Mouse (Mus musculus) right cerebral cortex, postnatal 36 days (tissue): ENCODE results near the gene Otop3.
"Not testable (repeated sequence)": the region's sequence is repeated elsewhere in the genome, so short reads cannot be mapped to it uniquely, and the experiment has no call there.

Experiments
- DNase-seq, 2 experiments: peaks; one replicate each; pipeline ENCODE4 v3.0.0; 2022; ENCODE audit warnings: low spot score in 2 of 2, mixed read lengths in 1 of 2

Otop3 gene

DNA sequence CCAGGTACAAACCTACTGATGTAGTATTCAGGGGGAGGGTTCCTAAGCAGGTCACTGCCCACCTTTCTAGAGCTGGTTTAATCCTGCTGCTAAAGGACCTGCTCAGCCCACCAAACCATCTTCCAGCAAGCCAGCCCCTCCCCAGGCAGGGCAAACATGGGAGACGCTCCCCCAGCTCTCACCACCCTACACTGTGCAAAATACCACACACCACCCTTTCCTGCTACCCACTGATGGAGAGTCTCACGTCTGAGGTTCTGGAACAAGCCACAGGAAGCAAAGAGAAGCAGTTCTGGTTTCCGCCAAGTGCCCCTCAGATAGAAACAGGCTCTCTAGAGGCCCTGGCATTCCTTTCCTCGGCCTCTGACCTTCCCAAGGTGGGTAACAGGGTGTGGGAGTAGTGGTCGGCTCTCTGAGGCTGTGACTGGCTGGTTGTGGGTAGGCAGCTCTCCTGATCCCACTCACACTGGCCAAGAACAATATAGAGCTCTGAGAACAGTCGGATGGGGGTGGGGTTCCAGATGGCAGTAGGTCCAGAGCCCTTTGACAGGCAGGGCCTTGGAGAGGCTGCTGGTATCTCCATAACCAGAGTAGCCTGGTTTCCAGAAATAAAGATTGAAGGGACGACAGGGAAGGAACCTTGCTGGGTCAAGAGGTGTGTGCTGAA lies 31.6 kb downstream of the Otop3 start:
- DNase-seq = no peak

- DNase-seq = peak; percentile 60 to 64
These were observed 32.3 kb downstream of the Otop3 start for GRCm38 (mm10) chr11:115366706-115367394.

DNA sequence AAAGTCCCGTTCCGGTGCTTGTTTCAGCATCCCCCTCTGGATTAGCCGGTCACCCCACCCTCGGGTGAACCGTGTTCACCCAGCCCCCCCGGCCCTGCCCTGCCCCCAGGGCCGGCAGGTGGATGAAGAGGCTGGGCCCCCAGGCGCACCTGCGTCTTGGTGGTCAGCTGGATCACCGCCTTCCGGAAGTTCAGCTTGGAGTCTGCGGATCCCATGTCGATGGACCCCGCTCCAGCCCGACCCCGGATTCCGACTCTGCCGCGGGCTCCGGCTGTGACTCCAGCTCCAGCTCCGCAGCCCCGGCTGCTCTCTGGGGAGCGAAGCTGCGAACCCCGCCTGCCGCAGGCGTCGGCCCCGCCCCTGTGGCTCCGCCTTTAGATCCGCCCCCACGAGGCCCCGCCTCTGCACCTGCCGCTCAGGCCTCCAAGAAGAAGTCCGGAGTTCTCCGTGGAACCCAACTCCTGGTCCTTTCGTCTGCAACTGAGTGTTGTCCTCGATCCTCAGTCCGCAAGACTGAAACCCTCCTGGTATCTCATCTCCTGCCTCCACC lies 32.9 kb downstream of the Otop3 start, which contains the start of gene Hid1:
Gene Hid1 (minus strand): TSS at position 362 of the 550 bp plus-strand sequence.
- peak; percentile 83 to 84 for DNase-seq

GRCm38 (mm10) chr11:115370368-115370767 lies 35.8 kb downstream of the Otop3 start:
- DNase-seq = no peak

DNA sequence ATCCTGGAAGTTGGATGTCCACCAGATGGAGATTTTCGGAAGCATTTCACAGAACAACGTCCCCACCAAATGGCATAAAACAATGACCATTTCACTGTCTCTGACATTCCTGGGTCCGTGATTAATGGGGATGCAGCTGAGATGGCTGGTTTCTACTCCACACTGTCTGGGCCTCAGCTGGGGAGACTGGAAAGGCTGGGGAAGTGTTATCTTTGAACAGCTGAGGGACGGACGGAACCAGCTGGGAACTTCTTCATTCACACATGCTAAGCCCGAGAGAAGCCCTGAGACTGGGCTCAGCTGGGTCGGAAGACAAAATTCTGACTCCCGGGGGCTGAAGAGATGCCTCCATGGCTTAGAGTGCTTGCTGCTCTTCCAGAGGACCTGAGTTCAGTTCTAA lies 36.8 kb downstream of the Otop3 start:
- DNase-seq = no peak

DNA sequence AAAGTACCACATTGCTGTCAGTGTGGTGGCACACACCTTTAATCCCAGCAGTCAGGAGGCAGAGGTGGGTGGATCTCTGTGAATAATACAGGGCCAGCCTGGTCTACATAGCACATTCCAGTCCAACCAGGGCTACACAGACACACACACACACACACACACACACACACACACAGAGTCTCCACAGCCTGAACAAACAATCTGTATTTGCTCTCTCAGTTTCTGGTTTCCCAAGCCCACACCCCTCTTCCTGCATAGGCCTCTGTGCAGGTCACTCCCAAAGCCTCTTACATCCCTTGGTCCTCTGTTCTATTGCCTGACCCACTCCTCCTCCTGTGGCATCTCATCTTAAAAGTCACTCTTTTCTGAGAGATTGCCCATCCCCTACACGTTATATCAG lies 37.5 kb downstream of the Otop3 start:
- no peak for DNase-seq

DNA sequence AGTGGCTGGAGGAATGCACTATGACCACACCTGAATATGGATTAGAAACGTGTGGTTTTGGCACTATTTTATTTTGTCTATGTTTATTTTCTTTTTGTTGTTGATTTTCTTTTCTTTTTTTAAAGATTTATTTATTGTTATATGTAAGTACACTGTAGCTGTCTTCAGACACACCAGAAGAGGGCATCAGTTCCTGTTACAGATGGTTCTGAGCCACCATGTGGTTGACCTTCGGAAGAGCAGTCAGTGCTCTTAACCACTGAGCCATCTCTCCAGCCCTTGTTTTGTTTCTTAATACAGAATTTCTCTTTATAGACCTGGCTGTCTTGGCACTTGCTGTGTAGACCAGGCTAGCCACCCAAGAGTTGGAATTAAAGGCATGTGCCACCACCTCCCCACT lies 38.2 kb downstream of the Otop3 start:
- no peak for DNase-seq

- DNase-seq = peak; percentile 64 to 70
These were observed 39.5 kb downstream of the Otop3 start for GRCm38 (mm10) chr11:115373805-115374694.

- DNase-seq = peak in 1 of 2 experiments; percentile 52
These were observed 40.3 kb downstream of the Otop3 start for GRCm38 (mm10) chr11:115374695-115375425.

GRCm38 (mm10) chr11:115376722-115377121 lies 42.2 kb downstream of the Otop3 start:
- no peak for DNase-seq

DNA sequence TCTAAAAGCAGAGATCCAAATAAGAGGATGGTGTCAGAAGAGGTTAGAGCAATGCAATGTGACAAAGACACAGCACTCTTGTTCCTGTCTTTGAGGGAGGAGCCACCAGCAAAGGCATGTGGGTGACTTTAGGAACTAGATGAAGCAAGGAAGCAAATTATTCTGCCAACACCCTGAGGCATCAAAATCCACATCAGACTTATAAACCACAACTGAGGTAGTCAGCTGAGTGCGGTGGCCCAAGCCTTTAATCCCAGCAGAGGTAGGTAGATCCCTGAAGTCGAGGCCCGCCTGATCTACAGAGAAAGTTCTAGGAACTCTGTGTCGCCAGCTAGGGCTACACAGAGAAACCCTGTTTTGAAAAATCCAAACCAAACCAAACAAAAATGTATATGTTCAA lies 42.7 kb downstream of the Otop3 start:
- DNase-seq = no peak

DNA sequence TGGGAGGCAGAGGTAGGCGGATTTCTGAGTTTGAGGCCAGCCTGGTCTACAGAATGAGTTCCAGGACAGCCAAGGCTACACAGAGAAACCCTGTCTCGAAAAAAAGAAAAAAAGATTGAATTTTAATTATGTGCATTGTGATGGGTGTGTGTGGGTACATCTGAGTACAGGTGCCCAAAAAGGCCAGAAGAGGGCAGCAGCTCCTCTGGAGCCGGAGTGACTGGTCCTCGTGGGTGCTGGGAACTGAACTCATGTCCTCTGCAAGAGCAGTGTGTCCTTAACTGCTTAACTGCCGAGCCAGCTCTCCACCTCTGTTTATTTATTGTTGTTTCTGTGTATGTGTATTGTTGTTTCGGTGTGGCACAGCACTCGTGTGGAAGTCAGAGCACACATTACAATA lies 43.3 kb downstream of the Otop3 start:
- no peak for DNase-seq

GRCm38 (mm10) chr11:115381276-115381675 lies 46.7 kb downstream of the Otop3 start:
- no peak for DNase-seq

DNA sequence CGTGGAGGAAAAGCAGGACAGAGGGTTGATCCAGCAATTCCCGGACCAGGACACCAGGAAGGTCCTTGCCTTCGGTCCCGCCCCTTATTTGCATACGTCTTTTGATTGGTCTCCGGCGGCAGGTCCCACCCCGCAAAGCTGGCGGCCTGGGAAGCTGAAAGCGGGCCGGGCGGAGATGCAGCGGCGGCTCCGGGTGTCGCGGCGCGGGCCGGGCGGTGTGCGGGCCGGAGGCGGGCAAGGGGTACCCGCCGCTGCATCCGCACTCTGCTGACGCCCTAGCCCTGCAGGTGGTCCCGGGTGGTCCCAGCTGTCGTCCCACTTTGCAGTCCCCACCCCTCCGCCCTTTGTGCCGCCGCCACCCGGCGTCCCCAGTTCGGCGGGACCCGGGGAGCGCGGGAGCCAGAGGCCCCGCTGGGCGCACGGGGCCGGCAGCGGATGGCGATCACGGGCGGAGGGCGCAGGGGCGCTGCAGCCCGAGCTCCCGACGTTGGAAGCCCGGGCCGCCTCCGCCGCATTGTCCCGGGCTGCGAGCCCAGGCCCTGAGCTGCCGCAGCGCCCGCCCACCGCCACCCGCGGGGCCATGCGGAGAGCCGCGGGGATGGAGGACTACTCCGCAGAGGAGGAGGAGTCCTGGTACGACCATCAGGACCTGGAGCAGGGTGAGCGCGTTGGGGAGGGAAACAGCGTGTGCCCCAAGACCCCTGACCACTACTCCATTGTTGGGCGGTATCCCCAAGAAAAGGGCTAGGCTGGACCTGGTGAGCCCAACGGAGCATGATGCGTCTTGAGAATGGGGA lies 47.4 kb downstream of the Otop3 start, which contains the start of gene Cdr2l:
Gene Cdr2l (plus strand): TSS at position 174 of the 797 bp plus-strand sequence.
- DNase-seq = peak; percentile 78 to 84

- DNase-seq = no peak
These were observed 48.4 kb downstream of the Otop3 start for GRCm38 (mm10) chr11:115382891-115383290.

DNA sequence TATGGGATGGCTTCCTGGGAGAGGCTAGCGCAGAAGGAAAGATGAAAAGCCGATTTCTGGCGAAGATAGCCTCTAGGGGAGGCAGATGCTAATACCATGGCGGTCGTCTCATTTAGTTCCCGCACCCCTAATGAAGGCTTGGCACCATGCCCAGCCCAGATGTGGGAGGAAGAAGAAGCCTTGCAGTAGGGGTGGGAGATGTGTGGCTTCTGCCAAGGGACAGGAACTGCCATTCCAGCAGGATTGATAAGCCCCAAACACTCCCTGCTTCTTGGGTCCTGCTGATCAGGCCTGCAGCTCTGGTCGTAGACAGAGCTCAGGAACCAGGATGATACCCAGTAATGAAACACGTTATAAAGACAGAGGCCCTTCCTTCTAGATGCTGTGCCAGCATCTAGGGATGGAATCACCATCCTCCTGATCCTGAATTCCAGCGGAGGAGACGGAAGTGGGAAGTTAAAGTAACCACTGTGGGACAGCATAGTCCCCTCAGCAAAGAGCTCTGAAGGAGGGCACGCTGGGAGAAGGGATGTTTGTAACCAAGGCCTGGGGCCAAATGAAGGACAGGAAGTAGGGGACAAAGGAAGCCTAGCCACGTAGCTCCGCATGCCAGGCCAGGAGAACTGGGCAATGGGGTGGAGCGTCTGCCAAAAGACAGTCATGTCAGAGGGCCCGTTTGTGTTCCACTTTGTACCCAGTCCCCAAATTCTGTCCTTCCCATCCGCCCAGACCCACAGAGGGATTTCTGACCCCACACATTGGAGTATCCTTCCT lies 49.4 kb downstream of the Otop3 start:
- no peak for DNase-seq

DNA sequence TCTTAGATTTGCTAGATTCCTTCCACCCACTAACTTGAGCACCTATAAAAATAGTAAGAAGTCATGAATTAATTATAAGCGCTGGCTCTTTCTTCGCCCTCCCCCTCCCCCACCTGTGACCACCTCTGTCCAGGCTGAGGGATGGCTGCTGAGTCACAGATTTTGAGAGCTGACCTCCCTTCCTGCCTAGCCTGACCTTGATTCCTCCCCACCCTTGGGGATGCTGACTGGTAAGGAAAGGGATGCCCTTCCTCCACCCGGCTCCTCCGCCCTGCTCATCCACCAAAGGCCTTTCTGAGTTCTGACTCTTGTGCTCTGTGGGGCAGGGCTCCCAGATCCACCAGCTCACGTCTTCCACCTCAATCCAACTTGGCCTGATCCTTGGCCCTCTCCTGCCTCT lies 50.1 kb downstream of the Otop3 start:
- no peak for DNase-seq

DNA sequence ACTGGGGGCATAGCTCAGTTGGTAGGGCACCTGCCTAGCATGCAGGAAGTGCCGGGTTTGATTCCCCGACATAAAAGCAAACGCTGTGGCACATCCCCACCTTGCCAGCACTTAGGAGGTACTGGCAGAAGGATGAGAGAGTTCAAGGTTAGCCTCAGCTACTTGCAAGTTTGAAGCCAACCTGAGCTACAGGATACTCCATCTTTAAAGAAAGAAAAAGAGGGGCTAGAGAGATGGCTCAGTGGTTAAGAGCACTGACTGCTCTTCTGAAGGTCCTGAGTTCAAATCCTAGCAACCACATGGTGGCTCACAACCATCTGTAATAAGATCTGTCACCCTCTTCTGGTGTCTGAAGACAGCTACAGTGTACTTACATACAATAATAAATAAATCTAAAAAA lies 52.3 kb downstream of the Otop3 start:
- not testable (repeated sequence) for DNase-seq

- DNase-seq = no peak
These were observed 56.8 kb downstream of the Otop3 start for GRCm38 (mm10) chr11:115391358-115391757.
